Mouse (Mus musculus) lung, adult 2 months (tissue): ENCODE results near the gene Ccdc172. TPM values are rescaled to one million over a fixed set of nuclear protein-coding genes. Genes with fewer than 3 reads are reported as not detected.

Source experiments
- DNase-seq: peaks from one replicate; pipeline ENCODE4 v3.0.0; 2022
- H3K4me1 ChIP-seq: fragments of 200-500 bp; 2 replicates; pipeline ENCODE4 v1.6.1; 2011; ENCODE audit warnings: low read length; ENCODE audit not compliant: control insufficient read depth, insufficient read depth
- H3K4me3 ChIP-seq: fragments of 200-500 bp; replicated peaks from 2 replicates; pipeline ENCODE3; 2011; ENCODE audit warnings: low read depth, mild to moderate bottlenecking, control low read depth, low read length; ENCODE audit errors: extremely low read depth
- CTCF ChIP-seq: fragments of 200-500 bp; IDR thresholded peaks from 2 replicates; pipeline ENCODE4 v1.5.1; 2011; ENCODE audit warnings: mild to moderate bottlenecking, low read length, control low read depth; ENCODE audit not compliant: insufficient read depth
- POLR2A ChIP-seq: fragments of 200-500 bp; IDR thresholded peaks from 2 replicates; pipeline ENCODE4 v1.6.1; 2011; ENCODE audit warnings: low read depth, mild to moderate bottlenecking, control low read depth, low read length, borderline replicate concordance; ENCODE audit errors: extremely low read depth
- WGBS: fragments of 180-500 bp; shearing (Covaris S2); methylation state at CpG from one replicate; pipeline ENCODE4 v1.1.7; 2018; 5-methylcytosine and 5-hydroxymethylcytosine counted together
- polyA plus RNA-seq: library from polyadenylated mRNA; depleted of rRNA; stranded (reverse); fragments of >200 nt; gene quantifications from 2 replicates; pipeline ENCODE4 v1.2.3, GENCODE M21; 2012; rRNA removed

The Ccdc172 gene
- polyA plus RNA-seq, result not detected in 2 replicates

DNA sequence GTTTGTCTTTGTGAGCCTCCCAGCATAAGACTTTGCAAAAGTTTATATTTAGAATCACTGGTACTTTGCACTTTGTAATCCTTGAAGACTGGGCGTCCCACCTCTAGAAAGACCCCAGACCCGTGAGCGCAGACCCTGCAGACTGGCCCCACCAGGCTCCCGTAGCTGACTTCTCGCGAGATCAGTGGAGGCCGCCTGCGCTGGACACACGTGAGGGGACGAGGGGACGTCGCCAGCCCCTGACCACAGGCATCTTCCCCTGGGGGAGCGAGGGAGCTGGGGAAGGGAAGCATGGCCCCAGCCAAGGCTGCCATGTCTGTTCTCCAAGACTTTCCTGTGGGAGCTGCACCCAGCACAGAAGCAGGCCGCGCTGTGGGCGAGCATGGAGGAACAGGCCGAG, at the start of gene Ccdc172:
TSS of gene Ccdc172 (plus strand) at position 176 of the 400 bp plus-strand sequence.
- Histone ChIP-seq H3K4me3 (no peak within 1 kb of the TSS), H3K4me1 (no peaks in the 10 kb centered on the region)
- DNase-seq, result no peak
- no peak for TF ChIP-seq CTCF
- TF ChIP-seq POLR2A, result no peak
- 92% methylated on average over 17 of the region's 17 CpGs for WGBS

- DNase-seq, result no peak
- 75% methylated on average over 3 of the region's 3 CpGs for WGBS
- no peaks in the 10 kb centered on the region for H3K4me1 ChIP-seq
- TF ChIP-seq POLR2A (no peak), CTCF (no peak)
- H3K4me3 ChIP-seq, result no peak overlapping the region
These were observed 48.0 kb upstream of the Ccdc172 start for GRCm38 (mm10) chr19:58463755-58464154.

DNA sequence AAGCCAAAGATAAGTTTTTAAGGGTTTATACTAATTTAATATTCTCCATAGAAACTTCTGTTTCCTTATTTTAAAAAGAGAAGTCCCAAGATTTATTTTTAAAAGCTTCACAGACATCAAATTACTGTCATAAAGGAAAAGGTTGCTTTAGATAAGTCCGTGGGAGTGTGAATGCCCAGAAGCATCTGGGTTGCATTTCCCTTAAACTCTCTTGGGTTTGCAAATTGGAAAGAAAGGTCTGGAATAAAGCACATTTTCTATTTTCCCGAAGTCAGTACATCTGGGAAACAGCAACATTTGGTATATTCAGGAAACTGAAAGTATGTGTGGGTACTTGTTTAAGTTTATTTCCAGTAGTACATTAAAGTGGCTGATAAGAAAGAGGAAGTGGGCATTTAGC, 43.5 kb upstream of the Ccdc172 start:
- Histone ChIP-seq H3K4me1 (no peaks in the 10 kb centered on the region), H3K4me3 (no peak overlapping the region)
- WGBS, result 35% methylated on average over 2 of the region's 2 CpGs
- no peak for DNase-seq
- no peak for TF ChIP-seq CTCF
- no peak for TF ChIP-seq POLR2A

DNA sequence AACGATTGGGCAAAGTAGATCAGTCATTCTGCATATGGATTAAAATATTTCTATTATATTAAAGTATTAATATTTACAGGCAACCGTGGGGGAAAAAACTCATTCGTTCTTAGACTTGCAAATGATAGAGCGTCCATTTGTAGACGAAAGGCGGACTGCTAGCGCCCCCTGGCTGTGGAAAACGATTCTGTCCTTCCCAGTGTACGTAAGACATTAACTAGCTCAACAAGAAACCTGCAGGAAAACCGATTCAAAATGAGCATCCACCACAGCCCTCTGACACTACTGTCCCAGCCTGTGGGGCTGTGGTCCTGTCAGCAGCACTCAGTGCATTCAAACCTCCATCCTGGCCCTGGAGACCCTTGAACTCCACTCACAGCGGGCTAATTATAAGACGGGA, 42.4 kb upstream of the Ccdc172 start:
- no peaks in the 10 kb centered on the region for H3K4me1 ChIP-seq
- no peak overlapping the region for H3K4me3 ChIP-seq
- WGBS, result 14% methylated on average over 12 of the region's 12 CpGs
- peak; percentile 95 for TF ChIP-seq CTCF
- no peak for TF ChIP-seq POLR2A
- DNase-seq, result peak; percentile 77

DNA sequence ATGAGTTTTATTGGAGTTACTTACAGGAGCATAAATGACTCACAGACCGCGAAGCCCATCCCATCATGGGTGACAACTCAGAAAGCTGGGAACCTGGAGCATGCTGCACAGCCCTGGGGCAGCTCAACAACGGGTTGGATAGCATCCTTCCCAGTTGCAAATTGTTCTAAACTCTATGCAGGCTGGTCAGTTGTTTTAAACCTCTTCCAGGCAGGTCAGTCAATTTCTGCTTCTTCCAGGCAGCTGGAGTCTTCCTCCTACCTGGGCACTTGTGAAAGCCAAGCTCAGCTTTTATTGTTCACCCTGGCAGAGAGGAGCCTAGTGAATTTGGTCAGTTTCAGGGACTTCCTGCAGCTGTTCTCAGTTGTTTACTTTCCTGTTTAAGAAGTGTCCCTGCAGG, 37.5 kb upstream of the Ccdc172 start:
- WGBS, result 95% methylated on average over 3 of the region's 3 CpGs
- Histone ChIP-seq H3K4me3 (no peak overlapping the region), H3K4me1 (no peaks in the 10 kb centered on the region)
- TF ChIP-seq CTCF, result no peak
- TF ChIP-seq POLR2A, result no peak
- no peak for DNase-seq

GRCm38 (mm10) chr19:58482373-58482977, 29.3 kb upstream of the Ccdc172 start:
- TF ChIP-seq CTCF (no peak), POLR2A (no peak)
- Histone ChIP-seq H3K4me1 (no peaks in the 10 kb centered on the region), H3K4me3 (no peak overlapping the region)
- 59% methylated on average over 9 of the region's 9 CpGs for WGBS
- no peak for DNase-seq

- no peak for TF ChIP-seq CTCF
- no peak for TF ChIP-seq POLR2A
- DNase-seq, result no peak
- H3K4me3 ChIP-seq, result no peak overlapping the region
- H3K4me1 ChIP-seq, result no peaks in the 10 kb centered on the region
- 42% methylated on average over 2 of the region's 2 CpGs for WGBS
These were observed 25.1 kb upstream of the Ccdc172 start for GRCm38 (mm10) chr19:58486686-58487085.

GRCm38 (mm10) chr19:58497106-58497505, 14.7 kb upstream of the Ccdc172 start:
- no peak for DNase-seq
- no peak overlapping the region for H3K4me3 ChIP-seq
- TF ChIP-seq POLR2A, result no peak
- TF ChIP-seq CTCF, result no peak

DNA sequence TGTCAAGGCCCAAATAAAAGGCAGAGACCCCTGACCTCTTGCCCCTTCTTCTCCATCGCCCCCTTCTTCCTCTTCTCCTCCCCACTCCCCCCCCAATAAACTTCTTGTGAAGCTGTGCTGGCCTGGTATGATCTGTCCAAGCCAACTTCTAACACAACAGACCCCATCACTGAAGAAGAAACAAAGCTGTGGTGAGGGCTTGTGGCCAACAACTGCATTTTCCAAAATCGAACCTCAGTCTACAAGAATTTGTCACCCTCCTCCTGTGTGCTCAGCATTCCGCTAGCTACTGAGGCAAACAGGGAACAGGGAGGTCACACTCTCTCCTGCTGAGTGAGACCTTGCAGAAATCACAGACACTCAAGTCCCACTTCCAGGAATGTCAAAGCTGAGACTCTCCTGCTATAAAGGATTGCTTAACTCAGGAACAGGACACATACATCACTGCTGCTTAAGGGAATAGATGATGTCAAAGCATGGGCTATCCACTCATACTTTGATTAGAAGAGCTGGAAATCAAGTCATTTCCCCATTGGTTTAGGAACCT, 12.3 kb upstream of the Ccdc172 start:
- TF ChIP-seq CTCF (no peak), POLR2A (no peak)
- H3K4me3 ChIP-seq, result no peak overlapping the region
- DNase-seq, result no peak
- no peaks in the 10 kb centered on the region for H3K4me1 ChIP-seq
- WGBS, result 58% methylated on average over 3 of the region's 3 CpGs

More at GRCm38 (mm10) chr19:58497106-58497505, 14.7 kb upstream of the Ccdc172 start:
- H3K4me1 ChIP-seq, result no peaks in the 10 kb centered on the region
- WGBS, result 46% methylated on average over 3 of the region's 3 CpGs

DNA sequence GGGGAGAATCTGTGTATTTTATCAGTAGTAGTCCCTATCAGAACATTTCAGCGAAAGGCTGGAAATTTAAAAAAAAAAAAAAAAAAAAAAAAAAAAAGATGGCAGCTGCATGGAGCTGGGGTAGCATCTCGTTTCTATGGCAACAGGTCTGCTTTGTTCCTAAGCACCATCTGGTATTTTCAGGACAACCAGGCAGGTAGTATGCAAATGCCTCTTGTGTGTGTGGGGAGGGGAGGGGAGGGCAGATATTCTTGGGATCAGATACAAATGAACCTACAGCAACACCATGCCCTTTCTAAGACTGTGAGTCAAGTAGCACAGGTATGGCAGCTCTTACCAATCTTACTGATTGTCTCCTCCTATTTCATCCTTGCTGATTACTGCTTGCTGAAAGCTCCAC, 11.7 kb upstream of the Ccdc172 start:
- DNase-seq, result no peak
- 63% methylated on average over 2 of the region's 2 CpGs for WGBS
- TF ChIP-seq POLR2A (no peak), CTCF (no peak)
- Histone ChIP-seq H3K4me3 (no peak overlapping the region), H3K4me1 (no peaks in the 10 kb centered on the region)

DNA sequence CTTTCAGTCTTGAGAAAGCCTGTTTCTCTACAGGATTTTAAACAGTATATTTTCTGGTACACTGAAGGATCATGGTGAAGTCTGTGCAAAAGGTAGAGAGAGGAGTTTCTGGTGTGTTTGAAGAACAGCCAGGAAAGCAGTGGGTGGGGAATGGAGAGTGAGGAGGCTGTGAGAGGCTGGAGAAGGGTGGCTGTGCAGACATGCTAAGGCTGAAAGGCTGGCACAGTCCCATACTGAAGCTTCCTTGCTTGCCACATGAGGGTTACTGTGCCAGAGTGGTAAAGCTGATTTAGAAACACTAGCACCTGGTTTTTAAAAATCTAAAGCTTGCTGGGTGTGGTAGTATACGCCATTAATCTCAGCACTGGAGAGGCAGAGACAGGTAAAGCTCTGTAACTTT, 9.9 kb downstream of the Ccdc172 start:
- 94% methylated on average over 1 of the region's 1 CpGs for WGBS
- TF ChIP-seq POLR2A, result no peak
- TF ChIP-seq CTCF, result no peak
- Histone ChIP-seq H3K4me1 (no peaks in the 10 kb centered on the region), H3K4me3 (no peak overlapping the region)
- DNase-seq, result no peak
